Mouse (Mus musculus) heart, postnatal 25 days (tissue): Measurements from ENCODE around the gene Eme2. TPM values are rescaled to one million over a fixed set of nuclear protein-coding genes. Genes with fewer than 3 reads are reported as not detected.
A peak's percentile ranks its signal among the peaks of the same experiment; 100 is the strongest.

Source experiments
- DNase-seq: peaks from one replicate; pipeline ENCODE4 v3.0.0; 2022; ENCODE audit warnings: low spot score
- intact Hi-C: fragments of 180-260 bp; cut with DNase I; formaldehyde crosslinking; loops from one replicate; pipeline ENCODE4 v1.15.1; 2025
- total RNA-seq, 2 experiments: library from RNA; stranded (reverse); gene quantifications; 2 replicates each; pipeline ENCODE4 v1.2.3; 2021

The Eme2 gene
- total RNA-seq, 2 experiments from 2014 or later: 17.8 to 19.9 TPM

- intact Hi-C loops: loop anchor here (2.0 kb wide), 1 partner anchor 137 kb away; no protein-coding TSS in a partner anchor
- no peak for DNase-seq
These were observed 13.0 kb downstream of the Eme2 start for GRCm38 (mm10) chr17:24881738-24882440.

DNA sequence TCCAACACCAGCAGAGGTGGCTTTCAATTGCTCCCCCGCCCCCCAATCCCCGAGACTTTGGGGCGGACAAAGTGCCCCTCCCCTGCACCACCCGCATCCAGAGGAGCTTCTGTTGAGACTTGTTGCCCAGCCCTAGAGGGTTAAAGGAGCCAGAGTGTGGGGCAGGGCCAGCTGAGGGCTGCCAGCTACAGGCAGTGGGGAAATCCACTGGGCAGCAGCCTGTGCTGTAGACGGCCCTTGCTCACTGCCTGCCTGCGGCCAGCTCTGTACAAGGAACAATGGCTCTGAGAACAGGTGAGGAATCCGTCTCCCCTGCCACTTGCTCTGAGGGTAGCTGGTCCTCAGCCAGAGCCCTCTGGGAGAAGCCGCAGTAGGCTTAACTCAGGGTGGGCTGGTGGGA, 16.4 kb downstream of the Eme2 start:
- intact Hi-C loops: no loop called here
- no peak for DNase-seq

DNA sequence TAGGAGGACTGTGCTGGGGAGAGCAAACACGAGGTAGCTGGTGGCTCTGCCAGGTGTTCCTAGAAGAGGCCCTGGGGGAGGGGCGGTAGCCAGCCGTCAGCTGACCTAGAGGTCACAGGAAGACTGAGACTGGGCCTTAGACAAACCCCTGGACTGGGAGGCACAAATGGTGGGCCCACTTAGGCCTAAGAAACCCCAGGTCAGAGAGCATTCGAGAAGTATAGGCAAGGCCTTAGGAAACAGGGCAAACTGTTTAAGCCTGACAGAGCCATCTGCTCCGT, 16.8 kb downstream of the Eme2 start:
- intact Hi-C loops: no loop called here
- no peak for DNase-seq

DNA sequence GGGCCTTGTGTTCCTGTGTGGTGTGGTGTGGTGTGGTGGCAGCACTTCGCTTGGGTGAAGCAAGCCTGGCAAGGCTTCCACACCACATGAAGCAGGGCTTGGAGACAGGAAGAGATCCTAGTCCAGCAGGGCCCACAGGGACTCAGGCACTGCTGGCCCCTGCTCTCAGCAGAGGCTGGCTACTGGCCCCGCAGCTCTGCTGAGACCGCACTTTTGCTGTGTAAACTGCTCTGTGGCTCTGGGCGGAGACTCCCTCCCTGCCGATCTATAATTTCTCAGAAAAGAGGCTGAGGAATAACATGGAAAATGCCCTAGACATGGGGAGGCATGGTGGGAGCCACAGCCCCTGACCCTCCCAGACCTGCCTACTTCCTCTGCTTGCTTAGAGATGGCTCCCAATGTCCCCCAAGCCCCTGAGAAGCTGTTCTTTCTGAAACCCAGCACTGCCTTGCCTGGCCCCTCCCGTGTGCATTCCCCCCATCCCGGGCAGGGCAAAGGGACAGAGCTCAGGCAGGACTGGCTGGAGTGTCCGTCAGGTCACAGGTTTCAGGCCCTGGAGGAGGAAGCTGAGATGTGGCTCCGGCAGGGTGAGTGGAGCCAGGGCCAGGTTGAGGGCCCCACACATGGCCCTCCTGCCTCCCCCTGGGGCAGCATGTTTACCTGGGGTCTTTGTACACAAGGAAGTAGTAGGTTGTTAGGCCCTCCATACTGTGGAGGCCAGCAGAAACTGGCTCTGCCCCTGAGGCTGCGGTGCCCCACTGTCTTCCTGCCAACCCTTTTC, 17.4 kb downstream of the Eme2 start:
- intact Hi-C loops: no loop called here
- no peak for DNase-seq

GRCm38 (mm10) chr17:24874989-24875388, 19.9 kb downstream of the Eme2 start:
- intact Hi-C loops: no loop called here
- DNase-seq: no peak

- intact Hi-C loops: no loop called here
- DNase-seq: no peak
These were observed 20.5 kb downstream of the Eme2 start for GRCm38 (mm10) chr17:24874405-24874745.

GRCm38 (mm10) chr17:24873695-24874404, 21.0 kb downstream of the Eme2 start:
- no peak for DNase-seq
- intact Hi-C loops: no loop called here

- no peak for DNase-seq
- intact Hi-C loops: no loop called here
These were observed 27.0 kb downstream of the Eme2 start for GRCm38 (mm10) chr17:24867914-24868313.

- intact Hi-C loops: no loop called here
- no peak for DNase-seq
These were observed 29.1 kb downstream of the Eme2 start, which contains the start of gene Igfals for GRCm38 (mm10) chr17:24865776-24866175. TSS of gene Igfals (plus strand) at chr17:24865997.

GRCm38 (mm10) chr17:24861785-24862184, 33.1 kb downstream of the Eme2 start:
- intact Hi-C loops: no loop called here
- DNase-seq: no peak

DNA sequence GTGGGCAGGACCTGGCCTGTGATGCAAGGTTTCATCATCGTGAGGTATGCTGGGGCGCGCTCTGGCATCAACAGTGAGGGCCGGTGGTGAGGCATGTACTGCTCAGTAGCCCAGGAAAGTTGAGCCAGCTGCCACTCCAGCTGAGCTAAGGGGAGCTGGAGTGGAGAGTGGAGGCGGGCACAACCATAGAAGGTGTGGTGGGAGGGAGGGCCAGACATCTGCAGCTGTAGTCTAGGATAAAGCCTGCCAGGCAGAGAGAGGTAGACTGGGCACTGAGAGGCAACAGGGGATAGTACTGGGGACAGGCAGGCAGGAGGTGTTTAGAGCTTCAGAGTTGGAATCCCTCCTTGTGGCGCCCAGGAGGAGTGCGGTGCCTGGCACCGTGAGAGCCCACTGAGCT, 34.8 kb downstream of the Eme2 start:
- DNase-seq: no peak
- intact Hi-C loops: no loop called here

GRCm38 (mm10) chr17:24858967-24859366, 35.9 kb downstream of the Eme2 start:
- intact Hi-C loops: no loop called here
- DNase-seq: no peak

DNA sequence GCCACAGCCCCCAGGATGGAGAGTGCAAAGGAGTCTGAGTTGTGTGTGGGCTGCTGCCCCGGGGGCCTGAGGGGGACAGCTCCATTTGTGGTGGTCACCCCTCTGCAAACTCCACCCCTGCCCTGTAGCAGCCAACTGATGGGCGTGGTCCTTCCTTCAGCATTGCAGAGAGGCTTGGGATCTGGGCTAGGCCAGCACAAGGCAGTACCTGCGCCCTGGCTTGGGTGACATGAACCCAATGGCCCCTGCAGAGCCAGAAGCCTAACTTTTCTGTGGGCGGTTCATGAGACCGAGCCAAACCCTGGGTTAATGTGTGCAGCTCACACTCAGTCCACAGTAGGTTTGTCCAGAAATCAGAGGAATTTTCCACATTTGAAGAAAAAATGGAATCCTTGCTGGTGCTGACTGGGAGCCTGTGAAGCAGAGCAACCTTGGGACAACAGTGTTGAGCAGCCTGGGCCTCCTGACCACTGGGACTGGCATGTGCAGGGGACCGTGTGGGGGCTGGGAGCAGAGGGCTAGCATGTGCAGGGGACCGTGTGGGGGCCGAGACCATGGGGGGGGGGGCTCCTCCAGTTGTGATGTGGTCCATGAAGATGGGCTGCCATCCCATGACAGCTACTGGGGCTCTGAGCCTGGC, 36.9 kb downstream of the Eme2 start:
- intact Hi-C loops: no loop called here
- no peak for DNase-seq

- no peak for DNase-seq
- intact Hi-C loops: no loop called here
These were observed 38.3 kb downstream of the Eme2 start for GRCm38 (mm10) chr17:24856589-24856988.

GRCm38 (mm10) chr17:24855838-24856464, 38.9 kb downstream of the Eme2 start:
- no peak for DNase-seq
- intact Hi-C loops: no loop called here

DNA sequence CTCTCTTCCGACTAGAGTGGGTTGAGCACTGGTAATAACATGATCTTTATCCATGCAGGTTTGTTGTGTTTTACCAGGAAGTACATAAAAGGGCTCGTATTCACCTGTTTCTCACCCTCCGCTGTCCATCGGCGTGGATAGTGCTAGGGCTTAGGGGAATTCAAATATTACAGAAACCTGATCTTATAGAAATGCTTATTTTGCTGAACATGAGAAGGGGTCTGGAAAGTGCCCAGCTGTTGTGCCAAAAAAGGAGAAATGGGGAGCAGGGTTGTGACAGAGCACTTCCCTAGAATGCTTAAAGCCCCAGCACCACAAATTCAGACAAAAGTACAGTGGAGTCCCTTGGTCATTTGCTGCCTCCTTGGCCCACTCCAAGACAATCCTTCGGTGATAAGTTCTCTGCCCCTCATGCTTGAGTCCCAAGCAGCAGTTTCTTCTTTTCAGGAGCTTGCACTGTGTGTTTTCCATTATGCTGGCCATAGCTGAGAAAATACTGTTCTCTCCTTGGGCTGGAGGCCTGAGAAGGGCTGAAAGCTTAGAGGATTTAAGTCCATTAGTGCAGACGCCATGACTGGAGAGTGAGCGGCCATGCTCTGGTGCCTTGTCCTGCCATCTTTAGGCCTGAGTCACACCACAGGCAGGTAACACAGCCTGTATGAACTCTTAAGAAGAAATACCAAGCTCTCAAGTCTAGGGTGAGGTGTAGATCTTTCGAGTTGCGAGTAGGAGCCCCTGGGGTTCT, 43.3 kb downstream of the Eme2 start:
- DNase-seq: no peak

GRCm38 (mm10) chr17:24850773-24851127, 44.1 kb downstream of the Eme2 start:
- no peak for DNase-seq
- intact Hi-C loops: no loop called here

More for the DNA sequence above, 43.3 kb downstream of the Eme2 start:
- intact Hi-C loops: no loop called here

DNA sequence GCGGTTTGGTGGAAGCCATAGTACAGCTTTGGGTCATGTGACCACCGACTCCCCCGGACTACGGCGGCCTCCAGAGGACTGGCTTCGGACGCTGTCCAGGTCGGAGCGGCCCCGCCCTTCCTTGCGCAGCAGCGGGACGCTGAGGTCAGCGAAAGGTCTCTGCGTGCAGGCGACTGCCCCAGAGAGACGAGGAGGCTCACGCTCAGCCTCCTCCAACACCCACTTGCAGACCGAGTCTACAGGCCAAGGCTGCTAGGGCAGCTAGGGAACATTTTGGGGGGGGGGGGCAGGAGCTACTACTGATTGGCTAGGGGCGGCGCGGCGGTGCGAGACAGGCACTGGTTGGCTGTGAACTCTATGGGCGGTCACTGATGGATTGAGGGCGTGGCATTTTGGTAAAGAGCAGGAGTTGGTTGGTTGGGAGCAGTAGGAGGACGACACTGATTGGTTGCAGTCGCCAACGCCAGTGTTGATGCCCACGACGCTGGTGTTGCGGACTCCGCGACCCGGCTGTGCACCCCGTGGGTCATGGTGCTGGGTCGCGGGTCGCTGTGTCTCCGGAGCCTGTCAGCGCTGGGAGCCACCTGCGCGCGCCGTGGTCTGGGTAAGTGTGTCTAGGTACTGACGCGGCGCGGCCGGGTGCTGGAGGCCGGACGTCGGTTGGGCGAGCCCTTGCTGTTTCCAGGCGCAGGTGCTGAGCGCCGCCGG, 44.7 kb downstream of the Eme2 start, which contains the start of gene Fahd1:
Fahd1 (minus strand) TSS at position 300 of the 708 bp plus-strand sequence.
- peak; percentile 95 for DNase-seq
- intact Hi-C loops: no loop called here

DNA sequence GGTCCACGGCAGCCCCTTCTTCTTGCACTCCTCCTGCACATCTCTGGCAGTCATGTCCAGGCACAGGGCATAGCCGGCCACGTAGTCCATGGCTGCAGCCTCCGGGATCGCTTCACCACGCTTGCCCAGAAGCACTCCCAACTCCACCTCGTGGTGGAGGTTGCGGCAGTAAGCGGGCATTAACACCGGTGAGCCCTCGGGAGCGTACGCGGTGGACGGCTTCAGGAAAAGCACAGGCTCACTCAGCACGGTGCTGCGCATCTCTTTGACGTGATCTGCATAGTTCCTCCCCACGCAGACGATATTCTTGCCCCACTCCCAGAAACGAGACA, 45.2 kb downstream of the Eme2 start:
- intact Hi-C loops: loop anchor here (2.0 kb wide), 1 partner anchor 37 kb away; the partner anchor contains the start of genes Nubp2 and Spsb3

More for the DNA sequence above, 45.2 kb downstream of the Eme2 start:
- no peak for DNase-seq
